Mouse (Mus musculus): Measurements from ENCODE around the gene Mex3a.
"Not testable (repeated sequence)": the region's sequence is repeated elsewhere in the genome, so short reads cannot be mapped to it uniquely, and the experiment has no call there.

Mex3a gene

GRCm38 (mm10) chr3:88571856-88572255, 39.7 kb downstream of the Mex3a start:
- DNase-seq (ENCODE audit: low spot score) = no peak

- DNase-seq (ENCODE audit: low spot score) = no peak
Observed at GRCm38 (mm10) chr3:88572835-88573234, 40.6 kb downstream of the Mex3a start.

- no peak for DNase-seq (ENCODE audit: low spot score)
Observed at GRCm38 (mm10) chr3:88573810-88574209, 41.6 kb downstream of the Mex3a start.

- no peak for DNase-seq (ENCODE audit: low spot score)
Observed at GRCm38 (mm10) chr3:88575540-88575939, 43.3 kb downstream of the Mex3a start, which contains the start of gene Ssr2. Gene Ssr2, plus strand, starts transcription at chr3:88575876.

GRCm38 (mm10) chr3:88577846-88578245, 45.7 kb downstream of the Mex3a start:
- not testable (repeated sequence) for DNase-seq (ENCODE audit: low spot score)

- no peak for DNase-seq (ENCODE audit: low spot score)
Observed at GRCm38 (mm10) chr3:88578498-88579424, 46.6 kb downstream of the Mex3a start.

GRCm38 (mm10) chr3:88579454-88580117, 47.4 kb downstream of the Mex3a start:
- DNase-seq (ENCODE audit: low spot score) = peak; percentile 60

- DNase-seq (ENCODE audit: low spot score) = no peak
Observed at GRCm38 (mm10) chr3:88585769-88586168, 53.6 kb downstream of the Mex3a start.

GRCm38 (mm10) chr3:88586640-88587039, 54.4 kb downstream of the Mex3a start:
- no peak for DNase-seq (ENCODE audit: low spot score)

GRCm38 (mm10) chr3:88590246-88590645, 58.1 kb downstream of the Mex3a start:
- DNase-seq (ENCODE audit: low spot score) = no peak

All from urinary bladder, postnatal 25 days (tissue).